Mouse (Mus musculus) natural killer cell, adult 2 months (primary cell): ENCODE measurements at regions not wholly inside any gene's neighbourhood (a gene's known extent, or its start where the extent isn't known, plus 50 kb on each side); places are given as distances from the start of the nearest gene placed in this dataset.

Source experiments
- DNase-seq, 2 experiments: peaks; one replicate each; pipeline ENCODE4 v3.0.0; 2022; ENCODE audit warnings: low spot score in 2 of 2

- DNase-seq: no peak
These were observed 99.1 kb upstream of the Map4k3 start for GRCm38 (mm10) chr17:80827361-80827760.

DNA sequence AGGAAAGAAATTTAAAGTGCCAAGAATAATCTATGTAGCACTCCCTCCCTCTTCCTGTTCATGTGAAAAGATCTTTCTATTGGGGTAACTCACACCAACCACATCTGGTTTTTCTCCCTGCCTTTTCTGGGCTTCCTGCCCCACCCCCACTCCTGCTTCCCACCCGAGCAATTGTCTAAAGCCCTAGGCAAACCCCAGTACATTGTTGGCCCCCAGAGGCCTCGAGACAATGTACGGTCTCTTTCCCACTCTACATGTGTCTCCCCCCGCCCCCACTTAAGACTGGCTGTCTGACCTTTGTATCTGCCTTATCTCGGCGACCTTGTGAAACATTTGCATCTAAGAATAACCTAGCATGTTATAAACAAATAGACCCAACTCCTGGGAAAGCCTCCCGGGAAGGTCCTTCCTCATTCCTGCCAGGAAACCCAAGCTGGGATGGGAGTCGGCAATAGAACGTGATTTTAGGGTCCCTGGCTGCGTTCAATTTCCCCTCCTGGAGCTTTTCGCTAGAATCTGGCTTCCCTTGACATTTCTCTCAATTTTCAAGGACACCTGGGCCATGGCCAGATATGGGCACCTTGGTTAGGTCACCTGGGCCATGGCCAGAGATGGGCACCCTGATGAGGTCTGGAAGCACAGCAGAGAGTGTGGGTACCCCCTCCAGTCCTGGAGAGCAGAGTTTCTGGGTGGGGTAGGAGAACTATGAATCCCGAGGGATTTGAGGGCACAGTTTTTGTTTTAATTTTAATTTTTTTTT lies 97.9 kb upstream of the Map4k3 start:
- no peak for DNase-seq

DNA sequence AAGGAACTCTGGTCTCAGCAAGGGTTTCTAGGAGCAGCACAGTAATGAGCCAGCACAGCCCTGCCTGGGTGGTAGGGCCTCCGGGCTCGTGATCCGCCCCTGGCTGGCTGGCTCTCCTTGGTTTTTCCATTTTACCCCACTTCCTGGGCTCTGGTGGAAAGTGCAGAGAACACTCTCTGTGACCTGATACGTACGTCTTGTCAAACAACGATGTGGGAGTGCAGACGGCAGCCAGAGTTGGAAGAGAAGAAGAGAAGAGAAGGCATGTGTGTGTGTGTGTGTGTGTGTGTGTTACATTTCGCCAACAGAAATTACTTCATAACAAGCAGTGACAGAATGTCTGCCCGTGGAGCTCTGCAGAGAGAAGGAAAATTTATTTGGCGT lies 97.2 kb upstream of the Map4k3 start:
- no peak for DNase-seq

DNA sequence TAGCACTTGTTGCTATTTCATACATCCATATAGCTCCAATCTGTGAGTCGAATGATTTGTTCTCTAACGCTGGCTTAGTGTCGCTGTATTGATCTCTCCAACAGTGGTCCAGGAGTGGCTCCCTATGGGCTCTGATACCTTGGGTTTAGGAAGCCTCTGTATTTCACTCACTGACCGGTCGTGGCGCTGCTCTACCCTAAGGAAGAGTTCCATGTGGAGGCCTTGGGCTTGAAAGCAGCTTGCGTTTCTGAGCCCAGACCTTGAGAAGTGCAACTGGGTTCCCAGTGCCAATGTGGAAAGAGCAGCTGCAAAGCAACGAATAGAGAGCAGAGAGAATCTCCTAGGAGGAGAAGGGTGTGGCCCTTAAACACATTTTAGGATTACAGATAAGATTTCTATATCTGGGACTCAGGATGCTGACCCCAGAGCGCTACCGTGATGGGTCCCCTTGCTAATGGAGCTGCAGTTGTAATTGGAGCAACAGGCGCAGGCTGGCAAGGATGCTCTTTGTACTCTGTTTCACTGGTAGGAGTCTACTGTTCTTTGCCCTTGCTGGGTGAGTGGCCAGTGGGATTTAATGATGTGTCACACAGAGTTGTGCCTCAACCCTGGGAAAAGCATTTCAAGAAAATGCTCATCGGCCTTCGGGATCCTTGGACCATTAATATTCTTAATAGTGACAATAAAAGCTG lies 96.7 kb upstream of the Map4k3 start:
- DNase-seq: no peak

DNA sequence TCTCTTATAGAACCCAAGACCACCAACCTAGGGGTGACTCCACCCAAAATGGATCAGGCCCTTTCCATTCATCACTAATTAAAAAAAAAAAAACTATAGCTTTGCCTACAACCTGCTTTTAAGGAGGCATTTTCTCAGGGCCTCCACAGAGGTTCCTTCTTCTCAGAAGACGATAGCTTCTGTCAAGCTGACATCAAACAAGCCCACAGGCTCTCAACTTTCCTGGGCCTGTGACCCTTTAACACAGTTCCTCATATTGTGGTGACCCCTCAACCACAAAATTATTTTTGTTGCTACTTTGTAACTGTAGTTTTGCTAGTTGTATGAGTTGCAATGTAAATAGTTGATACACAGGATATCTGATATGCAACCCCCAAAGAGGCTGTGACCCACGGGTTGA lies 96.0 kb upstream of the Map4k3 start:
- no peak for DNase-seq

DNA sequence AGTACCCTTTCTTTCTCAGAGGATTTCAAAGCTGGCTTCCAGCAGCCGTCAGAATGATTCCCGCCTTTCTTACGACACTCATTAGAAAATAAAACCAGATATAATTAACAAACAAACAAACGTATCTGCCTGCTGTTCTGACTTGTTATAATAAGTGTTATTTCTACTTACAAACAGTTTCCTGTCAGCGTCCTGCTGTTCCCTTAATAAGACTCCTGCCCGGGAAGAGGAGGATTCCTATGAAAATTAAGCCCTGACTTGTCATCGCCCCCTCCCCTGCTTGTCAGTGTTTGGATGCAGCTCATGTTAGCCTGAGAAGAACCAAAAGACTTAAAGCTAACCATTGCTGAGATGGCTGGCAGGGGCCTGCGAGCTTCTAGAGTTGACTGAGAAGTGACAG lies 92.6 kb upstream of the Map4k3 start:
- DNase-seq: no peak

- DNase-seq: no peak
These were observed 90.3 kb upstream of the Map4k3 start for GRCm38 (mm10) chr17:80818477-80819028.

GRCm38 (mm10) chr17:80815747-80816146 lies 87.5 kb upstream of the Map4k3 start:
- peak; percentile 6 to 47 for DNase-seq

- DNase-seq: no peak
These were observed 84.9 kb upstream of the Map4k3 start for GRCm38 (mm10) chr17:80813194-80813593.

DNA sequence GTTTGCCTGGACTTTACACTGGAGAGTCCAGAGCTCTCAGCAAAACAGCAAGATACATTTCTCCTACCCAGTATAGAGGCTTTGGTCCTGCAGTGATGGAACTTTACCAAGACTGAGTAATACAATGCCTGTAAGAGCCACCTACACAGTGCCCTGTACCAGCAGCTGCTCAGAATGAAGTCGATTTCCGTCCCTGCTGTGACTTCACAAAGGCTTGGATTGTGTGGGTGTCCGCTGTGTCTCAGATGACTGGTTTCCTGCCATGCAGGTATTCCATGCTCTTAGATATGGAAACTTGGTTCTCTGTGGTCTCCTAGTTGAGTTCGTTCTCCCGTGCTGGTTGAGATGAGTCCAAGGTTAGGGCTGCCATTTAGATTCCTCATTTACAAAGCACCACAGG lies 81.0 kb upstream of the Map4k3 start:
- no peak for DNase-seq

GRCm38 (mm10) chr17:80808069-80808468 lies 79.8 kb upstream of the Map4k3 start:
- no peak for DNase-seq

GRCm38 (mm10) chr17:80803361-80803915 lies 75.2 kb upstream of the Map4k3 start:
- DNase-seq: no peak

- no peak for DNase-seq
These were observed 74.3 kb upstream of the Map4k3 start for GRCm38 (mm10) chr17:80802622-80803021.

DNA sequence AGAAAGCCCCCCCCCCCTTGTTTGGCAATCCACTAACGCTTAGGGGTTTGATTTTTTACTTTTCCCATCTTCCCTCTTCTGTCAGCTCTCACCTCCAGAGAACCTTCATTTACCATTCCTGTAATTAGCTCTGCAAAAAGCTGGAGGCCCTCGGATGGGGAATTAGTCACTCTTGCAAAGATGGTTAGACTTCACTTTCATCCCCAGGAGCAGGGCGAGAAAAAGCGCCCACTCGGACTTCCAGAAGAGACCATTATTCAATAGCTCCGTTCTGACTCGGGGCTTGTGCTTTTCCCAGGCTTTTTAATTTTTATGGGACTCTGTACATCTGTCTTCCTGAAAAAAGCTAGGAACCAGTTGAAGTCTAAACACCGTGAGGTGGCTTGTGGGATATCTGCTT lies 73.7 kb upstream of the Map4k3 start:
- DNase-seq: no peak

DNA sequence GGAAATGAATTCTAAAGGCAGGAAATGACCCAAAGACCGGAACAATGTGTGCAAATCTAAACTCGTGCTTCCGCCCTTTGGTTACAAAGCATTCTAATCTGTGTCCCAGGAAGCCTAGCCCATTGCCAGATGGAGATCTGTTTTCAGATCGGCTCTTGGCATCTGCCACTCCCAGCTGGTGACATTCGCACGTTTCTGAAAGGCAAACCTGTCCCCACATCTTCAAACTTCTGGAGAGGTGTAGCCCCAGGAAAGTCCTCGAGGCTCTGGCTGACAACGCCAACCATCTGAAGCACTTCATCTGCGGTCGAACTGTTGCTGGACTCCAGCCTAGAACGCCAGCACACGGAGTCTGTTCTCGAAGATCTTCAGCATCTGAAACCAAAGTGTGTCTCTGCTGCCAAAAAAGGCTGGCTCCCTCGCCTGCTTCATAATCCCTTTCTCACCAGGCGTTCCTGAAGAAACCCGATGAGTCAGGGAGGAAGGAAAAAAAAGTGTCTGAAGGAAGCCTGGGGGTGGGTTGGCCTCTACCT lies 73.2 kb upstream of the Map4k3 start:
- DNase-seq: peak in 1 of 2 experiments; percentile 5

DNA sequence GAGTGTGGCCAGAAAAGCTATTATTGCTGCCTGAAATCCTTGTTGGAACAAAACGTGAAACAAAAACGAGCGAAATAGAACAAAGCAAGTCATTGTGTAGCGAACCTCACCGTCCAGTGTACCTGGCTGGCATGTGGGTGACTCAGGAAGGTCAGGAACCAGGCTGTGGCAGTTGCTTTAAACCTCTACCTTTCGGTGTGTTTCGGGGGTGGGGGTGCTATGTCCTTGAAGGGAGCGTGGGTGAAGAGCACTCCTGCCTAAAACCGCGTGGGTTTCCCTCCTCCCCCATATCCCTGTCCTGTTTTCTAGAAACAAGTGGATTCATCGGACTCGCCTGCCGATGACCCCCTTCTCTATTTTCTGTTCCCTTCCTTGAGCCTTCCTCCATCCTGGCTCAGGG lies 72.6 kb upstream of the Map4k3 start:
- DNase-seq: no peak

DNA sequence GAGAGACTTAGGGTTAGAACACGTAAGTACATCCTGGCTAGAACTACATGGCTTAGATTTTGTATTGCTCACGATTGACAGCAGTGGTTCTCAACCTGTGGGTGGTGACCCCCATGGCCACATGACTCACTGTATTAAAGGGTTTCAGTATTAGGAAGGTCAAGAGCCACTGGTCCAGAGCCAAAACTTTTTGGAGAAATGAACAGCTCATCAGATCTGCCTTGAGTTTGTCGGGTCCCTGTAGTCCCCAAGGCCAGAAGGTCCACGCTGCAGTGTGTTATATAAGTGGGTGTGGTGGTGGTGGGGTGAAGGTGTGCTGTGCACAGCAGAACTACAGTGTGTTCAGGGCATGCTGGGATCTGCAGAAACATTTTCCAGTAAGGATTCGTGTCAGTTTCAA lies 72.2 kb upstream of the Map4k3 start:
- DNase-seq: no peak

DNA sequence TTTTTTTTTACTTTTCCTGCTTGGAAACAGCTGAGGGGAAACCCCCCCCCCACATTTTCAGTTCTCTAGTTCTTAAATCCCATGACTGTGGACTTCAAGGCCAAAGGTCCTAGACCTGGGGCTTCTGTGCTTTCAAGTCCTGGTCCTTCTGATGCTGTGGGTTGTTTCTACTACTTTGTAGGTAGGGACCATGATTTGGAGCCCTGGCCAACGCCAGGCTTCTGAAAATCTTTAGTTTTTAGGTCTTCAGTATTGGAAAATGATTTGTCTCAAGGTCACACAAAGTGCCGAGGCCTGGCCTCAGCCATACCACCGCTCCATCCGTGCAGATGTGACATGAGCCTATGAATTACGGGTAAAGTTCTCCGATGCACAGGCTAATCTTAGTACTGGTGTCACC lies 70.8 kb upstream of the Map4k3 start:
- DNase-seq: no peak

DNA sequence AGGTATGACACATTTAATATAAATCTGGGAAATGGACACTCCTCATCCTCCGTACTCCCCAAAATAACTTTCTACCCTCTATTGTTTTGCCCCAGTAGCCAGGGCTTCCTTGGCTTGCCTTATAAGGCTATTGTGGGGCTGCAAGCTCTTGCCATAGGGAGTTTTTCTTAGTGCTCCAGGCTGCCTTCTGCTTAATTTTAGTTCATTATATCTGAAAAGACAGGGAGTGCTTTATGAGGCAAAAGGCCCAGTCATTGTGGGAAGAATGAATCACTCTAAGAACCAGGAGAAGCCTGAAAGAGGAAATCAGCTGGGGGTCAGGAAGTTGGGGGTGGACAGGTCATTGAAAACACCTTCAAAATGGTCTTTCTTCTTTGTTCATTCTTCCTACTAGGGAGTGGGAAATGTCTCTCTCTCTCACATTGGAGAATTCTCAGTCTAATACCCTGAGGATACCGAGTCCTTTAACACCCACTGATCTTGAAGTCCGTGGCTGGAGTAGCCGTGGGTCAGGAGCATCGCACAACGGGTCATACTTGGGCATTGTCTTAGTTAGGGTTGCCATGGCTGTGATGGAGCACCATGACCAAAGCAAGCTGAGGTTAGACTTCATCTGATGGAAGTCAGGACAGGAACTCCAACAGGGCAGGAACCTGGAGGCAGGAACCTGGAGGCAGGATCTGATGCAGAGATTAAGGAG lies 70.1 kb upstream of the Map4k3 start:
- DNase-seq: no peak

- DNase-seq: no peak
These were observed 68.5 kb upstream of the Map4k3 start for GRCm38 (mm10) chr17:80796790-80797189.

DNA sequence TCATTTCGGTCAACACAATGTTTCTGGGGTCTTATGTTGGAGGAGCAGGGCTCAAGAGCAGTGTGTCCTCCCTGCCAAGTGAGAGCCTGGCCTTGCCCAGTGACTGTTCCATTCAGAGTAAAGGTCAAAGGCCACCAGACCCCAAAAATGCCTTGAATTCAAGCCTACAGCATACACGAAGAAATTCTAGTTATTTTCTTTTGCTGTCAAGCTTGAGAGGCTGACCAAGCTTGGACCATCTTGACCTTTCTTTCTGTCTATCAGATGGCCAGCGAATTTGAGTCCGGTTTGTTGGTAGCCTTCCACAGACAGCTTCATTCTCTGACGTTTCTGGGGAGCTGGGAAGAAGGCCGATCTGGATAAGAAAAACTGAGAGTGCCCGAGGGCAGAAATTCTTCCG lies 68.1 kb upstream of the Map4k3 start:
- DNase-seq: no peak
